Mouse (Mus musculus) cerebellum, adult 2 months (tissue): Measurements from ENCODE around the gene Ppp6r2.

Experiments used
- CTCF ChIP-seq: fragments of 200-500 bp; IDR thresholded peaks from 2 replicates; pipeline ENCODE4 v1.5.1; 2011; ENCODE audit warnings: low read depth, mild to moderate bottlenecking, control low read depth, low read length, moderate library complexity, borderline replicate concordance; ENCODE audit not compliant: insufficient read depth
- POLR2A ChIP-seq: fragments of 200-500 bp; IDR thresholded peaks from 2 replicates; pipeline ENCODE4 v1.6.1; 2011; ENCODE audit warnings: low read length, control low read depth, borderline replicate concordance; ENCODE audit not compliant: insufficient read depth

DNA sequence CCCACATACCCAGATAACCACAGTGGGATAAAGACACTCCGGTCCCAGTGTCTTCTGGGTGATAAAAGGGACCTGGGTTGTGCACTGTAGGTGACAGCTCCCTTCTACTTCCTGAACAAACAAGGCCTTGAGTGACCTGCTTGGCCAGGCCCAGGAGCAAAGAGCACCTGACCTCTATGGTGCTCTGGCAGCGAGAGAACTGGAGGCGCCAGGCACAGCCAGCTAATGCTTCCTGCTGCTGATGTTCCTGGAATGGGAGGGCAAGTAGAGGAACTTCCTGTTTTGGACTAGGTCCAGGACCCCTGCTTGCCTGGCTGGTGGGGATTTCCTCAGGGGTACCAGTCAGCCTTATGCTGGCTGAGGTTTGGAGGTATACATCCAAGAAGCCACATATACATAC lies 41.3 kb upstream of the Ppp6r2 start:
- TF ChIP-seq CTCF = no peak
- no peak for TF ChIP-seq POLR2A
